Mouse (Mus musculus) gonadal fat pad, adult 2 months (tissue): Measurements from ENCODE around the gene Tmem229b. TPM values are rescaled to one million over a fixed set of nuclear protein-coding genes. Genes with fewer than 3 reads are reported as not detected.
"Not testable (repeated sequence)": the region's sequence is repeated elsewhere in the genome, so short reads cannot be mapped to it uniquely, and the experiment has no call there.

Experiments used
- DNase-seq: peaks from one replicate; pipeline ENCODE4 v3.0.0-alpha.2; 2012; ENCODE audit warnings: low read depth
- polyA plus RNA-seq: library from polyadenylated mRNA; depleted of rRNA; stranded (reverse); fragments of >200 nt; gene quantifications from 2 replicates; pipeline ENCODE4 v1.2.3, GENCODE M21; 2012; rRNA removed

Tmem229b gene
- polyA plus RNA-seq = 27.4 and 34.8 TPM in 2 replicates

GRCm38 (mm10) chr12:79007126-79007753 is at the start of gene Tmem229b:
Tmem229b (minus strand) TSS chr12:79007627.
- no peak for DNase-seq

- no peak for DNase-seq
These were observed 47.8 kb upstream of the Tmem229b start for GRCm38 (mm10) chr12:79055276-79055675.

- DNase-seq = no peak
These were observed 44.6 kb upstream of the Tmem229b start for GRCm38 (mm10) chr12:79052073-79052472.

GRCm38 (mm10) chr12:79050545-79051212 is 43.3 kb upstream of the Tmem229b start:
- DNase-seq = no peak

- no peak for DNase-seq
These were observed 42.4 kb upstream of the Tmem229b start for GRCm38 (mm10) chr12:79049807-79050206.

GRCm38 (mm10) chr12:79048898-79049297 is 41.5 kb upstream of the Tmem229b start:
- DNase-seq = no peak

- no peak for DNase-seq
These were observed 39.8 kb upstream of the Tmem229b start for GRCm38 (mm10) chr12:79047203-79047602.

- no peak for DNase-seq
These were observed 38.7 kb upstream of the Tmem229b start for GRCm38 (mm10) chr12:79046171-79046570.

- DNase-seq = peak; percentile 67
These were observed 37.2 kb upstream of the Tmem229b start for GRCm38 (mm10) chr12:79044668-79045067.

GRCm38 (mm10) chr12:79041436-79041835 is 34.0 kb upstream of the Tmem229b start:
- DNase-seq = peak; percentile 83

- DNase-seq = no peak
These were observed 32.9 kb upstream of the Tmem229b start for GRCm38 (mm10) chr12:79040201-79040827.

GRCm38 (mm10) chr12:79039708-79040107 is 32.3 kb upstream of the Tmem229b start:
- no peak for DNase-seq

GRCm38 (mm10) chr12:79035349-79035748 is 27.9 kb upstream of the Tmem229b start:
- DNase-seq = no peak

- no peak for DNase-seq
These were observed 26.9 kb upstream of the Tmem229b start for GRCm38 (mm10) chr12:79034331-79034730.

GRCm38 (mm10) chr12:79028911-79029861 is 21.8 kb upstream of the Tmem229b start, which contains the start of gene Plekhh1:
Plekhh1 (plus strand) TSS chr12:79029163.
- no peak for DNase-seq

- DNase-seq = not testable (repeated sequence)
These were observed 20.1 kb upstream of the Tmem229b start for GRCm38 (mm10) chr12:79027526-79027925.

- DNase-seq = no peak
These were observed 15.5 kb upstream of the Tmem229b start for GRCm38 (mm10) chr12:79022882-79023281.

- no peak for DNase-seq
These were observed 14.5 kb upstream of the Tmem229b start for GRCm38 (mm10) chr12:79021902-79022301.

GRCm38 (mm10) chr12:79017994-79018399 is 10.6 kb upstream of the Tmem229b start:
- no peak for DNase-seq

GRCm38 (mm10) chr12:79016109-79016508 is 8.7 kb upstream of the Tmem229b start:
- DNase-seq = no peak

GRCm38 (mm10) chr12:79010569-79010968 is 3.1 kb upstream of the Tmem229b start:
- DNase-seq = no peak
